Mouse (Mus musculus) retina, postnatal 1 day (tissue): ENCODE results near the gene Gm6763.
"Not testable (repeated sequence)": the region's sequence is repeated elsewhere in the genome, so short reads cannot be mapped to it uniquely, and the experiment has no call there.

Experiments
- DNase-seq: peaks from one replicate; pipeline ENCODE4 v3.0.0-alpha.2; 2012

The Gm6763 gene

DNA sequence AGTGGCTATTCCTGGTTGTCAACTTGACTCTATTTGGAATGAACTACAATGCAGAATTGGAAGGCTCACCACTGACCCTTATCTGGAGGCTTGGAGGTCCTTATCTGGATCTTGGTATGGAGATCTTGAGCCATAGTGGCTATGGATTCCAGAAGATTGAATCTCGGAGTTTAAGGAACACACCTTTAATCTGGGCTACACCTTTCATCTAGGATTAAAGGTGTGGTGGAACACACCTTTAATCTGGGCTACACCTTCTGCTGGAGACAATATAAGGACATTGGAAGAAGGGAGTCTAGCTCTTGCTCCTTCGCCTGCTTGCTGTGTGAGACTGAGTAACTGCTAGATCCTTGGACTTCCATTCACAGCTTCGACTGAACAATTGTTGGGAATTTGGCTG lies at the start of gene Gm6763:
TSS of gene Gm6763 (plus strand) at position 301 of the 400 bp plus-strand sequence.
- not testable (repeated sequence) for DNase-seq

DNA sequence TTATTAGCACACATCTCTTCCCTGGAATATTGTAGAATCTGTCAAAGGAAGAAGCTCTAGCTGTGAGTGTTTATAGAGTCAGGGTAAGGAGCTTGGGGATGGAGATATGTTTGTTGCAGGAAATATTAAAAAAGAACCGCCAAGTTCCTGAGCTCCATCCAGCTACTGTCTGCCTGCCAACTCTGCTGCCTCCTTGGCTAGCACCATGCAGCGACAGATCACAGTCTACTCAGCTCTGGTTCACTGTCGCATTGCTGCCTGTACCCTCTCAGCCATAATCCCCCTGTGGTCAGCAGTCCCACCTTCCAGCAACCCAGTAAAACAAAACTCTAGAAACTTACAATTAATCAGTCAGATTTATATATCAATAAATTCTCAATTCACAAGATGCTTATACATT lies 41.3 kb upstream of the Gm6763 start:
- DNase-seq = no peak

DNA sequence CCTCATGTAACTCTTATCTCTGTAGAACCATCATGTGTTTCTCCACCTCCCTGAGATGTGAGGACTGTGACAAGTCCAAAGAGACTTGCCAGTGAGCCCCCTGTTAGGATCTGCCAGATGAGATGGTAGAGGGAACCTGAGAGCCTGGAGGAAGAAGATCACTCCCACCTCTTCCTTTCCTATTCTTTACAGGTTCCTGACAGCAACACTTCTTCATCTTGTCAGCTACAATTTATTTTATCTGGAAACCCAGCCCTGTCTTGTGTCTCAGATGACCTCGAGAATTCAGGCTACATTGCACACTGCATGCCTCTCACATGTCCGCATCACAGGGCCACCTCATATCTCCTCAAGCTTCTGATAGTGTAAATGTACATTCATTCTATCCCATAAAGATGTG lies 33.0 kb upstream of the Gm6763 start:
- no peak for DNase-seq

DNA sequence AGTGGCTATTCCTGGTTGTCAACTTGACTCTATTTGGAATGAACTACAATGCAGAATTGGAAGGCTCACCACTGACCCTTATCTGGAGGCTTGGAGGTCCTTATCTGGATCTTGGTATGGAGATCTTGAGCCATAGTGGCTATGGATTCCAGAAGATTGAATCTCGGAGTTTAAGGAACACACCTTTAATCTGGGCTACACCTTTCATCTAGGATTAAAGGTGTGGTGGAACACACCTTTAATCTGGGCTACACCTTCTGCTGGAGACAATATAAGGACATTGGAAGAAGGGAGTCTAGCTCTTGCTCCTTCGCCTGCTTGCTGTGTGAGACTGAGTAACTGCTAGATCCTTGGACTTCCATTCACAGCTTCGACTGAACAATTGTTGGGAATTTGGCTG lies 8.6 kb upstream of the Gm6763 start, which contains the start of gene Gm21293:
TSS of gene Gm21293 (plus strand) at position 301 of the 400 bp plus-strand sequence.
- not testable (repeated sequence) for DNase-seq

DNA sequence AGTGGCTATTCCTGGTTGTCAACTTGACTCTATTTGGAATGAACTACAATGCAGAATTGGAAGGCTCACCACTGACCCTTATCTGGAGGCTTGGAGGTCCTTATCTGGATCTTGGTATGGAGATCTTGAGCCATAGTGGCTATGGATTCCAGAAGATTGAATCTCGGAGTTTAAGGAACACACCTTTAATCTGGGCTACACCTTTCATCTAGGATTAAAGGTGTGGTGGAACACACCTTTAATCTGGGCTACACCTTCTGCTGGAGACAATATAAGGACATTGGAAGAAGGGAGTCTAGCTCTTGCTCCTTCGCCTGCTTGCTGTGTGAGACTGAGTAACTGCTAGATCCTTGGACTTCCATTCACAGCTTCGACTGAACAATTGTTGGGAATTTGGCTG lies 8.4 kb downstream of the Gm6763 start, which contains the start of gene Gm8764:
TSS of gene Gm8764 (plus strand) at position 301 of the 400 bp plus-strand sequence.
- DNase-seq = not testable (repeated sequence)

DNA sequence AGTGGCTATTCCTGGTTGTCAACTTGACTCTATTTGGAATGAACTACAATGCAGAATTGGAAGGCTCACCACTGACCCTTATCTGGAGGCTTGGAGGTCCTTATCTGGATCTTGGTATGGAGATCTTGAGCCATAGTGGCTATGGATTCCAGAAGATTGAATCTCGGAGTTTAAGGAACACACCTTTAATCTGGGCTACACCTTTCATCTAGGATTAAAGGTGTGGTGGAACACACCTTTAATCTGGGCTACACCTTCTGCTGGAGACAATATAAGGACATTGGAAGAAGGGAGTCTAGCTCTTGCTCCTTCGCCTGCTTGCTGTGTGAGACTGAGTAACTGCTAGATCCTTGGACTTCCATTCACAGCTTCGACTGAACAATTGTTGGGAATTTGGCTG lies 16.9 kb downstream of the Gm6763 start, which contains the start of gene Gm21304:
TSS of gene Gm21304 (plus strand) at position 301 of the 400 bp plus-strand sequence.
- not testable (repeated sequence) for DNase-seq

DNA sequence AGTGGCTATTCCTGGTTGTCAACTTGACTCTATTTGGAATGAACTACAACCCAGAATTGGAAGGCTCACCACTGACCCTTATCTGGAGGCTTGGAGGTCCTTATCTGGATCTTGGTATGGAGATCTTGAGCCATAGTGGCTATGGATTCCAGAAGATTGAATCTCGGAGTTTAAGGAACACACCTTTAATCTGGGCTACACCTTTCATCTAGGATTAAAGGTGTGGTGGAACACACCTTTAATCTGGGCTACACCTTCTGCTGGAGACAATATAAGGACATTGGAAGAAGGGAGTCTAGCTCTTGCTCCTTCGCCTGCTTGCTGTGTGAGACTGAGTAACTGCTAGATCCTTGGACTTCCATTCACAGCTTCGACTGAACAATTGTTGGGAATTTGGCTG lies 25.4 kb downstream of the Gm6763 start, which contains the start of gene Gm21312:
TSS of gene Gm21312 (plus strand) at position 301 of the 400 bp plus-strand sequence.
- DNase-seq = not testable (repeated sequence)

DNA sequence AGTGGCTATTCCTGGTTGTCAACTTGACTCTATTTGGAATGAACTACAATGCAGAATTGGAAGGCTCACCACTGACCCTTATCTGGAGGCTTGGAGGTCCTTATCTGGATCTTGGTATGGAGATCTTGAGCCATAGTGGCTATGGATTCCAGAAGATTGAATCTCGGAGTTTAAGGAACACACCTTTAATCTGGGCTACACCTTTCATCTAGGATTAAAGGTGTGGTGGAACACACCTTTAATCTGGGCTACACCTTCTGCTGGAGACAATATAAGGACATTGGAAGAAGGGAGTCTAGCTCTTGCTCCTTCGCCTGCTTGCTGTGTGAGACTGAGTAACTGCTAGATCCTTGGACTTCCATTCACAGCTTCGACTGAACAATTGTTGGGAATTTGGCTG lies 33.9 kb downstream of the Gm6763 start, which contains the start of gene Gm20765:
TSS of gene Gm20765 (plus strand) at position 301 of the 400 bp plus-strand sequence.
- not testable (repeated sequence) for DNase-seq

DNA sequence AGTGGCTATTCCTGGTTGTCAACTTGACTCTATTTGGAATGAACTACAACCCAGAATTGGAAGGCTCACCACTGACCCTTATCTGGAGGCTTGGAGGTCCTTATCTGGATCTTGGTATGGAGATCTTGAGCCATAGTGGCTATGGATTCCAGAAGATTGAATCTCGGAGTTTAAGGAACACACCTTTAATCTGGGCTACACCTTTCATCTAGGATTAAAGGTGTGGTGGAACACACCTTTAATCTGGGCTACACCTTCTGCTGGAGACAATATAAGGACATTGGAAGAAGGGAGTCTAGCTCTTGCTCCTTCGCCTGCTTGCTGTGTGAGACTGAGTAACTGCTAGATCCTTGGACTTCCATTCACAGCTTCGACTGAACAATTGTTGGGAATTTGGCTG lies 42.4 kb downstream of the Gm6763 start, which contains the start of gene Gm4340:
TSS of gene Gm4340 (plus strand) at position 301 of the 400 bp plus-strand sequence.
- not testable (repeated sequence) for DNase-seq
